Mouse (Mus musculus): ENCODE measurements at regions not wholly inside any gene's neighbourhood (a gene's known extent, or its start where the extent isn't known, plus 50 kb on each side); places are given as distances from the start of the nearest gene placed in this dataset.

DNA sequence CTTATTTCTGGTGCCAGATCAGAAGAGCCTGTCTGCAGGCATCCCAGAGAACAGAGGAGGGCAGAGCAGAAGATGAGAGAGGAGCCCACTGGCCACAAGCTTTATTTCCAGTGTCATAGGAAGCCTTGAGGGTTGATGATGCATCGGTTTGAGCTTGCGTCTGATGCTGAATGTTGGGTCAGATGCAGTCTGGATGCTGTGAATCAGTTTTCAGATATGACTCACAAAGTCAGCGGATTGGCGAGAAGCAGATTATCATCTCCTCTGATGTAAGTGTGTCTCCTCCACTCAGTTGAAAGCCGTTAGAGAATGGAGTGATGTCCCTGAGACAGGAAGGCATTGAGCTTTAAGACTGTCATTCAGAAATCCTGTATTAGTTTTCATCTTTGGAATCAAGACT is 197.3 kb upstream of the Gm6793 start:
- peak; percentile 95 for ATAC-seq (ENCODE audit: low TSS enrichment)

DNA sequence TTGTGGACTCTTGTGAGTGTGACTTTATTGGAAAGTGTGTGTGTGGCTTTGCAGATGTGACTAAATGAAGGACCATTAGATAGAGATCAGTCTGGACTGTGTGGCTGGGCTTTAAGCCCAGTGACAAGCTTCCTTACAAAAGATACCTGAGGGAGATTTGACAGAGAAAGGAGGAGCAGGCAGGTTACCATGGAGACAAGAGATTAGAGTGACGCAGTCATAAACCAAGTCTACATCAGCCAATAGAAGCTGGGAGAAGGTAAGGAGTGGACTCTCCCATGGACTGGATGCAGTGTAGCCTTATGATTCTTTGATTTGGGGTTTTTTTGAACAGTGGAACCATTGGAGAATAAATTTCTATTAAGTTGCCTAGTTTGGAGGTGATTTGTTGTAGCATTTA is 181.6 kb upstream of the Gm6793 start:
- no peak for ATAC-seq (ENCODE audit: low TSS enrichment)

DNA sequence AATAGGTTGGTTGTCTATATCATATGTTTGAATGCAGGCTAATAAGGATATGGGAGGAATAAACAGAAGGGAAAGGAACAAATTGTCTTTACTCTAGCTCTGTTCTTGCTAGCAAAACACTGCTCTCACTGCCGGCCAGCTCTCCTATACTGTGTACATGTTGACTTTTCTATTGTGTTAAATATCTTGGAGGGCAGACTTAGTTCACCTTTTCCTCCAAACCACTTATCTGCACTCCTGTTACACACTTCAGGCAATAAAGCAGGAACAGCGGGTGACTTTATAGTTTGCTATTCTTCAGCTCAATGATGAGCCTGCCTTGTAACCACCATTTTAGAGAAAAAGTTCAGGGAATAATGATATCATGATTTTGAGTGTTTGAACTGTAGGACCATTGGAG is 181.0 kb upstream of the Gm6793 start:
- ATAC-seq (ENCODE audit: low TSS enrichment) = no peak

DNA sequence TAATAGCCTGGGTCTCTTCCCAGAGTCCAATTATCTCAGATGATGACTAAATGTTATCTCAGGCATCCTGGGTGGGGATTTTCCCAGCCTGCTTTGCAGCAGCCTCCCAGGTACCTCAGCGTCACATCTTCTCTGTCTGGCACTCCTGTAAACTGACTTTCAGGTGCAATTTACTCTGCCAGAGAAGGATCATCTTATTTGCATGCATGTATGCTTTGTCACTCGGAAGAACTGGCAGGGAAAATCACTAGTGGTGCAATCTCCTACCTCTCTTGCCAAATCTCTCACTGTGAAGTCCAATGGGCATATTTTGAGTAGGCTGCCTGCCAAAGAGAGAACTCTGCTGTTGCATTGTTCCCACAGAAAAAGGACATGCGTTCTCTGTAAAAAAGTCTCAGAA is 177.0 kb upstream of the Gm6793 start:
- peak; percentile 96 for ATAC-seq (ENCODE audit: low TSS enrichment)

DNA sequence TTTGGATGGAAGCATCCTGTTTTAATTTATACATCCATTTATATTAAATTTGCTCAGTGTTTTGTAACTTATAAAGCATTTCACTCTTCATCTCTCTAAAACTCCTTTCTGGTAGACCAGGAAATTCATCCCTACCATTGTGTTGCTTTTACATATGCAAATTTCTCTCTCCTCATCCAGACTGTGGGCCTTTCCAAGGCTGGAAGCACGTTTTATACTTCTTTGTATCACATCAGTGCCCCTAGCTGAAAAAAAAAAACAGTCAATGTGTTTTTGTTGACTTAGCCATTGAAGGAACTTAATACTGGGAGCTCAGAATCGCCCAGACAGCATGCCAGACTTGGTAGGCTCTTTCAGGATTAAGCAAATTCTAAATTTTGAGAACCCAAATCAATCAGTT is 174.9 kb upstream of the Gm6793 start:
- ATAC-seq (ENCODE audit: low TSS enrichment) = no peak

DNA sequence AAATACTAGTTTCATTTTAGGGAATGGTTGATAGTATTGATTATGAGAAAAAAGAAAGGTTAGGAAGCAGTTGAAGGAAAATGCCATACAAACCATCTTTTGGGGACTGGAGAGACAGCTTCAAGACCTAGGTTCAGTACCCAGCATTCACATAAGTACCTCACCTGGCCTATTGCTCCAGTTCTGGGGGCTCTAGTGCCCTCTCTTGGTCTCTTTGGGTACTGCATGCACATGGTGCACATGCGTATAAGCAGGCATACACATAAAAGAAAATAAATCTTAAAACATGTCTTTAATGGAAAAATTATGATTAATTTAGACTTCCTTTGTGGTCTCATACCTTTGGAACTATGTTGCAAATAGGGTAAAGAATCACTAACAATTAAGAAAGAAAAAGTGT is 155.3 kb upstream of the Gm6793 start:
- no peak for ATAC-seq (ENCODE audit: low TSS enrichment)

DNA sequence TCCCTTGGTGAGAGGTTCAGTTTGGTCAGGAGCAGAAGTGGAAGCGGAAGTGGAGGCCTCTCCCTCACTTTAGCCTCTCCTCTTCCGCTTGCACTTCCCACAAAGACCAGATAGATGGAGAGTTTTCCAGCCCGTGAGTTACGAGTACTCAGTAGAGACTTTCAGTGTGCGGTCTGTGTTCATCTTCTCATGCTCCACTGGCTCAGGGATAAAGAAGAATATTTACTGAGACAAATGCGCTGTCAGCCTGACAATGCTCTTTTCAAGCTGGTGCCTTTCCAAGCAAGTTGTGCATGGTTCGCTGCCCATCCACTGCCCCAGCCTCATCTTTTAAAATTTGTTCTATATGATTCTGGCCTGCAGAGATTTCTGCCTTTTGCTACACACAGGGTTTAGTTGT is 141.8 kb upstream of the Gm6793 start:
- ATAC-seq (ENCODE audit: low TSS enrichment) = no peak

DNA sequence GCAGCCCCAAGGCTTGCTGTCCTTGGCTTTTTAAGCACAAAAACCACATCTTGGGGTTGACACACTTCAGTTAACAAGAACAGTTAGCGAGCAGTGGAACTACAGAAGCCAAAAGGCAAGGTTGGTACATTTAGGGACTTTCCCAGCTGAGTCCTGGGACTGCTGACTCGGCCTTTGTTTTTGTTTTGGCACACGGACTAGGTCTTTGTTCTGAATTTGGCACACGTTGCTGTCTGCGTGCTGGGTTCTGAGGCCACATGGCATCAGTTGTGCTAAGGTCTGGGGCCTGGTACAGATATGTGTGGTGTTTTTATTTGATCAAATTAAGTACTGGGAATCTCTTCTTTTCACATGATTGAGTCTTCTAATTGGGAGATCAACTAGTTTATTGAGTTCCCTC is 124.1 kb upstream of the Gm6793 start:
- 0 out of 2 replicates have a peak, but pooled peaks have one; percentile 34 for ATAC-seq (ENCODE audit: low TSS enrichment)

DNA sequence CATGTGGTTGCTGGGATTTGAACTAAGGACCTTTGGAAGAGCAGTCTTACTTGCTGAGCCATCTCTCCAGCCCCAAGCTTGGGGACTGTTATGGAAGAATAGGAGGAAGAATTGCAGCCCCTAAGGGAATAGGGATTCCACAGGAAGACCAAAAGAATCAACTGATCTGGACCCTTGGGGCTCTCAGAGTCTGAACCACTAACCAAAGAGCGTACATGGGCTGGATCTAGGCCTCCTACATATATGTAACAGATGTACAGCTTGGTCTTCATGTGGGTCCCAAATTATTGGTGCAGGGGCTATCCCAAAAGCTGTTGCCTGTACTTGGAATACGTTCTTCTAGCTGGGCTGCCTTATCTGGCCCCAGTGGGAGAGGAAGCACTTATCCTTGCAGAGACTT is 115.4 kb upstream of the Gm6793 start:
- no peak for ATAC-seq (ENCODE audit: low TSS enrichment)

DNA sequence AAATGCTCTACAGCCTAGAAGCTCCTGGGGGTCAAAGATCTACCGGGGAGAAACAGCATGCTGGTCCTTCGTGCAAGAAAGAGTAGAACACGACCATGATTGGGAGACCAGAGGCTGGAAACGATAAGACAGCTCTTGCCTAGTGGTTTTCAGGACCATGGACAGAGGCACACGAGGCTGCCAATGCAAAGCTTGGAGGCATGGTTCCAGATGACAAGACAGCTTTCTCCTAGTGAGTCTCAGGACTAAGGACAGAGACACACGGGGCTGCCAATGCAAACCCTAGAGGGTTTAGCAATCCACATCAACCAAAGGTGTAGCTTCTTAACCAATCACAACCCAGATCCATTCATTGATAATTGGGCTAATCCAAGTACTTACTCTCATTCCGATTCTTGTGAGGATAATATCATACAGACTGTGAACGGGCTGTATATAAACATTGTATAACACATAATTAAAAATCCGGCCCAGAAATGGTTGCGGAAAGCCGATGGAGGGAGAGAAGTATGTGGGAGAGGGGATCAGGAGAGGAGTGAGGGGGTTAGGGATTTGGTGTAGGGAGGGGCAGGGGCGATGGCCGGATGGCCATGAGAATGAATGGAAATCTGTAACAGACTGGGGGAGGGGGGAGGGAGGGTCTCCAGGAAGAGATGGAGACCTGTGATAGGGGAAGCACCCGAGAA is 114.1 kb upstream of the Gm6793 start:
- no peak for ATAC-seq (ENCODE audit: low TSS enrichment)

DNA sequence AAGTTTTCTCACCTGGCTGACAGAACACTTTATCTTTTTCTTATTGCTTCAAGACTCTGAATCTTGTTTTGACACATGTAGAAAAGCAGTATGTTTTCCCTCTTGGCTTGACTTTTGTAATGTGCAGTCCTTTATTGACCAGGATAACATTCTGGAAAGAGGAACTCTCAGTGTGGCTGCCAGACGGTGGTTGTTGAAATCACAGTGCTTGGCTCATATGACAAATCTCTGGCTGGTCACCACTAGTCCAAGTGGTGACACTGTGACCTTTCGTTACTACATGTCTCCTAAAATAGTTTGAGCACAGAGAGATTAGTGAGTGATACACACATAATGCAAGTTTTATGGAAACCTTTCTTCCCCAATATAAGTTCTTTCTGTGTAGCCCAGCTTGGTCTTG is 97.1 kb upstream of the Gm6793 start:
- no peak for ATAC-seq (ENCODE audit: low TSS enrichment)

DNA sequence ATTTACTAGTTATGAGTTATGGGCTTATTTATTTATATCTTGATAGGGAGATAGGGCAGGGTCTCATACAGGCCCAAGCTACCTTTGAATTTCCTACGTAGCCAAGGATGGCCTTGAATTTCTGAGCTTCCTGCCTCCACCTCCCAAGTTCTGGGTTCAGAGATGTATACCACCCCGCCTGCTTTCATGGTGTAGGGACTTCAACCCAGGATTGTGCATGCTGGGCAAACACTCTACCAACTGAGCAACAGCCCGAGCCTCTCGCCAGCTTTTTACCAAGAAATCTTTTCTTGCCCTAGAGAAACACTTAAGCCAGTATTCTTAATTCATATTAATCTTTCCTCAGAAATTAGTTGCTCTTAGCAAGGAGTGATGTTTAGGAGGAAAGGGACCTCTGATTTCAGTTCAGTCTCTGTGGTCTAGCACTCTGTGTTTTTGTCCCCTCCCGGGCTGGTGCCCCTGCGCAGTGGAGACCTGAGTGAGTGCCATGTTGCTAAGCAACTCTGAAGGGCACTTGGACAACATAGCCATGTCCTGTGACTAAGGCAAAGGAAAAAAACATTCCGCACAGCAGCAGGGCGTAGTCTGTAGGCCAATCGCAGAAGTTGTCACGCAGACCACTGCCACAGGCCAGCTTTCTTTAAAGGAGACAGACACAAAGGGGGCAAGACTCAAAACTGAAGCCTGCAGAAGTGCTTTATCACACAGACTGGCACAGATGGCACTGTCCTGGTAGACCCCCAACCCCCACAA is 83.2 kb upstream of the Gm6793 start:
- ATAC-seq (ENCODE audit: low TSS enrichment) = peak; percentile 62

DNA sequence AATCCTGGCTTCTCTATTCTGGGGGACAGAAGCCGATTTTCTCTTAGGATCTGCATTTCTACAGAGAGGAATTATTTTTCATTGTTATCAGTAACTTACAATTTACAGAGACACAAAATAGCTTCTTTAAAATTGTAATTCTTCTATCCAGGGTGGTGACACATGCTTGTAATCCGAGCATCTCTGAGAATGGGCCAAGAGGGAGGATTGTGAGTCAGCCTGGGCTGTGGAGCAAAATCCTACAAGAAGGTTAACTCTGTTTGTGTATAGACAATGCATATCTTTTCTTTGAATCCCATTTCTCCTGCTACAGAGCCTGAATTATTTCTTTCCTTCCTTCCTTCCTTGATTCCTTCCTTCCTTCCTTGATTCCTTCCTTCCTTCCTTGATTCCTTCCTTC is 80.0 kb upstream of the Gm6793 start:
- ATAC-seq (ENCODE audit: low TSS enrichment) = no peak

DNA sequence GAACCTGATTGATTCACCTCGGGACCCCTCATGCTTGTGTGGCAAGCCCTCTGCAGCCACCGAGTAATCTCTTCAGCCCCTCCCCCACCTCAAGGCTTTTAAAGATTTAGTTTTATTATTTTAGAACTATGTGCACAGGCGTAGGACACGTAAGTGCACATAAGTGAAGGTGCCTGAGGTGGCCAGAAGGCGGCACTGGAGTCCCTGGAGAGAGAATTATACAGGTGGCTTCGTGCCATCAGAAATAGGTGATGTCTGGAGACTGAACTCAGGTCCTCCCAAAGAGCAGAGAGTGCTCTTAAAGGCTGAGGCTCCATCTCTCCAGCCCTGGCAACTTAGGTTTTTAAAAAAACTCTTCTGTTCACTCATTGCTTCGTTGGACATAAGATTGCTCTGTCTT is 78.7 kb upstream of the Gm6793 start:
- no peak for ATAC-seq (ENCODE audit: low TSS enrichment)

DNA sequence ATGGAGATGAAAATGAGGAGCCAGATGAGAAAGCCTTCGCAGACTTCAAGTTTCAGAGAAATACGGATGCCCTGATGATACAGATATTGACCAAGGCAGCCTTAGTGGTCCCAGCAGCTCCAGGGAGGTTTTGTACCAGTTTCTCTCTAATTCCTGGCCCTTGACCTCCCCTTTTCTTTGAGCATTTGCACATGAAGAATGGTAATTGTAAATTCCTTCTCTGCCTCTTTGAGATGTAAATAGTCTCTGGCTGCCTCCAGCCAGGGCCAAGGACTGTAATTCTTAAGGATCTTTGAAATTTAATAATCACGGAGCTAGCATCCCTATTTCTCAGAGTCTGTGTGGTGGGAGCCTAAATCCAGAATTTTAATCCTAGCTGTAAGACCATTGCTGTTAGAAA is 78.0 kb upstream of the Gm6793 start:
- no peak for ATAC-seq (ENCODE audit: low TSS enrichment)

DNA sequence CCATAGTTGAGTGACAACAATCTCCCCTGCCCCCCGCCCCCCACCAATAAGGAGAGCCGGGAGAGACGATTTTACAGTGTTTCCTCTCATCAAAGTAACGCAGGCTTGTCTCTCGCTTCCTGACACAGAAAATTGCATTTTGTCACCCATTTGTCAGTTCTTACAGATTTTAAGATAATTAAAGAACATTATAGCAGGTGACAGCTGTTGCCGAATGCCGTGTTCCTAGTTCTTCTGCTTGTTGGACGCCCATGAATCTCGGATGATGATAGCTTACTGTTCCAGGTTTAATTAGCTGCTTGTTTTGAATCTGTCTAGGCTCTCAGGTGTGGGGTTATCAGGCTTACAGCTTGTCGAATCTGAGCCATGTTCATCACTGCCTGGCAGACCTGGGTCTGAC is 63.8 kb upstream of the Gm6793 start:
- peak; percentile 31; the same call in 1 of the 2 replicates for ATAC-seq (ENCODE audit: low TSS enrichment)

DNA sequence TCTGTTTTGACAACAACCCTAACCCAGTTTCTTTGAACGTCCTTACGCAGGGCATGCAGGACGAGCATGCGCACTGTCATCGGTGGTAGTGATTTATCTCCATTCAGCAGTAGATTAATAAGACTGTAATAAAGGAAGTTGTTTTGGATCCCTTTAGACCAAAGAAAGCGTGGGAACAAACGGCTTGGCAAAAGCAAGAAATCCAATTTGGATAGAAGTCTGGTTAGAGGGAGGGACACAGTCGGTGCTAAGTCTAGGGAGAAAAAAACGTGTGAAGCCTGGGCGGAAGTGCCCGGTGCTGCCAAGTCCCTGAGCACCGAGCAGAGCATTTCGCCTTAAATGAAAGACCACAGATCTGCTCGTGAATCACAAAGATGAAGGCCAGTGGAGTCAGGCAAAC is 57.4 kb upstream of the Gm6793 start:
- peak; percentile 93 for ATAC-seq (ENCODE audit: low TSS enrichment)

DNA sequence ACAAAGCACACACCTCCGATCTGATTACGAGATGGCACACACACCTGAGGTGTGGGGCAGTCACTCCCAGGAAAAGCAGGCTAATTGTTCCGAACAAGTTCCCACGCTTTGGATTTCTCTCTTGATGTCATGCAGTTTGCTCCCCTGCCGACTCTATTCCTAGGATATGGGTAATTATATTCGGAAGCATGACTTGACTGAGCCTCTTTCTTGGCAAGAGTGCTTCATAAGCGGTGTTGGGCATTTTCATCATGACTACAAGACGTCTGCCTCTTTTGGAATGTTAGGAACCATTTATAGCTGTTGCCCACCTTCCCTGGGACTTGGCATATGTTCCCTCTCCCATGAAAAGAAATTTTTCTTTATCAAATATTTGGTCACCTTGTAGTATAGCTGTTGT is 55.4 kb upstream of the Gm6793 start:
- peak; percentile 63 for ATAC-seq (ENCODE audit: low TSS enrichment)

Measured in frontal cortex, adult (tissue).